Mouse (Mus musculus) kidney, postnatal 25 days (tissue): Measurements from ENCODE around the gene Ube2q2.

Experiments
- DNase-seq, 2 experiments: peaks; one replicate each; pipeline ENCODE4 v3.0.0; 2021; ENCODE audit warnings: mixed read lengths in 2 of 2

Ube2q2 gene

DNA sequence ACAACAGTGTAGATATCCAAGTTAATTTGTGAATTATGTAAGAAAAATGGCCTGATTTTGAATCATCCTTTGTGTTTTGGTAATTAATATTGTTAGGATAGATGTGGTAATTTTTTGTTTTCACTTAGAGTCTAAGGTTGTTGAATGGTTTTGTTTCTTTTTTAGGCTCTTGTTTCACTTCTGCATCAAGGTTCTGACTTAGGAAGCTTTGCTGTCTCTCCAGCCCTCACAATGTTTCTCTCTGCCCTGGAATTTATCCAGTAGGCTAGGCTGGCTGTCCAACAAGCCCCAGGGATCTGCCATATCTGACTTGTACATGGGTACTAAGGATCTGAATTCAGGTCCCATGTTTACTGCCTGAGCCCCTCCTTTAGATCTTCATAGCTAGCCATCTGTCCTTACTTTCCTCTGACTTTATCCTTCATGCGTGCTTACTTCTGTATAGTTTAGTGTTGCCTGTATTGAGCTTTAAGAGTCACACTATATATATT, 23.6 kb downstream of the Ube2q2 start:
- DNase-seq: no peak

DNA sequence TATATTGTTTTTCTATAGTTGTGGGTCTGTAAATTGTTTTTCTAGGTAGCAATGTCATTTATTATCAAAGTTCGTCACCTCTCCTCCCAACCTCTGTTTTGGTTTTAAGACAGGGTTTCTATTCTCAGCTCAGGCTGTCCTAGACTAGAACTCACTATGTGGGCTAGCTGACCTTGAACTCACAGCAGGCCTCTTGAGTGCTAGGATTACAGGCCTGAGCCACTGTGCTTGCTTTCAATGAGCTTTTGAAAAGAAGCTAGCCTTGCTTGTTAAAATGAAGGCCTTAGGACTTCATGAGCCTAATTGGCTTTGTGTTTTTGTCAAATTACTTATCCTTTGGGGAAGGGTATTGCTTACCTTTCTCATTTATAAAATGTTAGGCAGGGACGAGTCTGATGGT, 25.6 kb downstream of the Ube2q2 start:
- DNase-seq: no peak

DNA sequence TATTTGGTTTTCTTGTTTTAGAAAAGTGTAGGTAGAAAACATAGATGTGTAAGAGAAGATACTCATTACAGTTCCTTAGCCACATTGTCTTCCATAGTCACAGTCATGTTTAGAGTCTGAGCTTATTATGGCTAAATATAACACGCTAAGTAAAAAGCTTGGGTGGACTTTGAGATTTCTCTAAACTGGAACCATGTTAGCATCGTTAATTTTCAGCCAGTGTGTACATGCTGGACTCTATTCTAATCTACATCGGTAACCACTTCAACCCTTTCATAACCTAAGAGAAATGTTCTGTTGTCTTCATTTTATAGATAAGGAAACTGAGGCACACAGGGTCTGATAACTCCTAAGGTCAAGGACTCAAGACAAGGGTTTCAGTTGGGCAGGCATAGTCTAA, 47.2 kb downstream of the Ube2q2 start:
- no peak for DNase-seq

DNA sequence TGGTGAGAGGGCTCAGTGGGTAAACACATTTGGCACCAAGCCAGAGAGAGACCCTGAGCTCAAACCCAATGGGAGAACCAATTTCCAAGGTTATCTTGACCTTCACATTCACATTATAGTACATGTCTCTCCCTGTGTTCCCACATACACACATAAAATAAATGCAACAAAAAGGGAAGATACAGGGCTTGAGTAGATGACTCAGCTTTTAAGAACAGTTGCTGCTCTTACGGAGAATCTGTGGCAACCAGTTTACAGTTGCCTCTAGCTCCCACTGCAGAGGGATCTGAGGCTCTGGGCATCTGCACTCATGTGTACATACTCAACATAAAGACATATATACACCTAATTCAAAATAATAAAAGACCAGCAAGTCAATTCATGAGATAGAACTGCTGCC, 49.6 kb downstream of the Ube2q2 start:
- no peak for DNase-seq

DNA sequence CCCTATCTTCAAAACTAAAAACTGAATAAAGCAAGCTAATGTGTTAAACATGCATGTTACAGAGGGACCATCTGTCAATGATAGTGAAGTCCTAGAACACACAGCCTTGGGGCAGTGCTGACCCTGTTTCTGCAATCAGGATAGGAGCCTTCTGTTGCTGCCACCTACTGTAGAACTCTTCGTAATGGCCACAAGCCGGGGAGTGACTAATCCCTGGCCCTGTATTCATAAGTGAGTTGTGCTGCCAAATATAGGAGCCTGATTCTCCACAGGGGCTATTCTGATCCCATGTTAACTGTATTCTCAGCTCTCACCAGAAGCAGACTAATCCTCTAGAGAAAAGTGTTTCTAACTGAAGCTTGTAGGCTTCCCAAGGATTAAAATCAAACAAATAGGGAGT, 50.7 kb downstream of the Ube2q2 start:
- DNase-seq: no peak

GRCm38 (mm10) chr9:55208458-55208789, 59.8 kb downstream of the Ube2q2 start:
- DNase-seq: no peak

DNA sequence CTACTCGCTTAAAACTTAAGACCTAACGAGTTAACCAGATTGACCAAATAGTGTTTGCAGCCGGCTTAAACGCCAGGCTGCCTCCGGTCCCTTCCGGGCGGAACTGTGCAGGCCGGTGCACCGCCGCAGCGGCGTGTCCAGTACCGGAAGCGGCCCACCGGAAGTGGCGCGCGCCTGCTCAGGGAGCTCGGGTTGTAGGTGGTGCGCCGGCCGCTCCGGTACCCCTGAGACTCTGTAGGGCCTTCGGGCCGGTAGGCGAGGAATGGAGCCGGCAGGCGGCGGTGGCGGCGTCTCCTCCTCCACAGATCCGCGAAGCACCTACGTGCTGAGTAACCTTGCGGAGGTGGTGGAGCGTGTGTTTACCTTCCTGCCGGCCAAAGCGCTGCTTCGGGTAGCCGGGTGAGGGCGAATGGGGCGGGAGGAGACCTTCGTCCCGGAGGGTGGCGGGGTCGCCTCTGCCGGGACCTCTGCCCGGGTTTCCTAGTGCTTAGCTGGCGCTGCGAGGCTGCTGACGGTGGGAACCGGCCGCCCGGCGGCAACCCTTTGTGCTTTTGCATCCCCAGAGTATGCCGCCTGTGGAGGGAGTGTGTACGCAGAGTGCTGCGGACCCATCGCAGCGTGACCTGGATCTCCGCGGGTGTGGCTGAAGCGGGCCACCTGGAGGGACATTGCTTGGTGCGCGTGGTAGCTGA, 60.3 kb downstream of the Ube2q2 start, which contains the start of gene Fbxo22:
TSS of gene Fbxo22 (plus strand) at position 136 of the 692 bp plus-strand sequence.
- DNase-seq: peak; percentile 88 to 94

- peak in 1 of 2 experiments; percentile 46 for DNase-seq
These were observed 63.0 kb downstream of the Ube2q2 start for GRCm38 (mm10) chr9:55211611-55212010.

- DNase-seq: no peak
These were observed 64.7 kb downstream of the Ube2q2 start for GRCm38 (mm10) chr9:55213396-55213795.

DNA sequence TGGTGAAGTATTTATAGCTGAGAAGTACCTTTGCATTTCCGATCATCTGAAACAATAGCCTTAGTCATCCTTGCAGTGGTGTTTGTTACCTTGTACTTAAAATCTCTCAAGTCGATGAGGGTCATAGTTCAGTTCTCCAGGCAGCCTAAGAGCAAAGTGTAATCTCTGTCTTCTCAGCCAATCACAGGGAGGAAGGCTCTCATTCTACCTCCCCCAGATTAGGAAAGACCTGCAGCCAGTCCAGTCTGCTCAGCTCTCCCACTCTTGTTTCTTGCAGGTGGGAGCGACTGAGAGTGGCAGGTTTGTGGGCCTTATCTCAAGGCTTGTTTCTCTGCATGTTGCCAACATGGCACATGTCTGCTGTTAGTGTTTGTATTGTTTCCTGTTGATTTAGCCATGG, 66.4 kb downstream of the Ube2q2 start:
- no peak for DNase-seq

- no peak for DNase-seq
These were observed 67.0 kb downstream of the Ube2q2 start for GRCm38 (mm10) chr9:55215648-55216047.

- DNase-seq: no peak
These were observed 67.4 kb downstream of the Ube2q2 start for GRCm38 (mm10) chr9:55216078-55216477.

GRCm38 (mm10) chr9:55217381-55217780, 68.7 kb downstream of the Ube2q2 start:
- DNase-seq: no peak

DNA sequence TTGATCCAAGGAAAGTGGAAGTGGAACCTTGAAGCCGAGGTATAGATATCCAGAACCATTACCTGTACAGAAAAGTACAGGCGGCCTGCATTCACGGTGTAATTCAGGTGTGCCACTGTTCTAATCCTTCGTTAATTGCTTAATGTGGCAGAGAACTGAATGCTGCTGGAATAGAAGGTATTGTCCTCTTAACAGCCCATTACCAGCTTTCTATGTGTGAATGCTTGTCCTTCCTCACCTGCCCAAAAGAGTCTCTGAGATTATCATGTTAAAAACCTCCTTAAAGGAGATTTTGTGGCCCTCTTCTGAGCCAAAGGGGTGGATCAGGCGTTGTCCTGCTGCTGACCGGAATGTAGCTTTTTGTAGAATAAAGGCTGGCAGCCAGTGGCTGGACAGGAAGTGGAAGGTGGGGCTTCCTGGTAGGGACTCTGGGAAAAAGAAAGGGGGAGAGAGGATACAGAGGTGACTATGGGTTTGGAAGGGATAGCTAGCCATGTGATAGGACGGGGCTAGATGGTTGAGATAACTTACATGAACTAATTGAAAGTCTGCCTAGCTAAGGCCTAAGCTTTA, 76.6 kb downstream of the Ube2q2 start:
- peak in 1 of 2 experiments; percentile 54 for DNase-seq

GRCm38 (mm10) chr9:55226251-55226650, 77.6 kb downstream of the Ube2q2 start:
- DNase-seq: no peak

GRCm38 (mm10) chr9:55228149-55228548, 79.5 kb downstream of the Ube2q2 start:
- DNase-seq: no peak

DNA sequence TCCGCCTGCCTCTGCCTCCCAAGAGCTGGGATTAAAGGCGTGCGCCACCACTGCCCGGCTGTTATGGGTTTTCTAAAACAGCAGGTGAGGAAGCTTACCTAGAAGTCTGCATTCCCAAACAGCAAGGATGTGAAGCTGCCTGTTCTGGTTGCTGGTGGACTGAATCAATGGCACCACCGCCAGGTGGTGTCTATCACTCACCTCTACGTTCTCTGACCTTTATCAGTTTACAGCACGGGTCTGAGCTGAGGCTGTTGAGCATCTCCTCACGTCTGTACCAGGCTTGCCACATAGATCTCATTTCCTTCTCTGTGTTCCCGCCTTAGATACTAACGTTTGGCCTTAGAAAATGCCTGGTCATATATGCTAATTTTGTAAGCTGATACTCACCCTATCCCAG, 80.4 kb downstream of the Ube2q2 start:
- DNase-seq: no peak

GRCm38 (mm10) chr9:55231544-55231943, 82.9 kb downstream of the Ube2q2 start:
- peak; percentile 54 to 72 for DNase-seq

DNA sequence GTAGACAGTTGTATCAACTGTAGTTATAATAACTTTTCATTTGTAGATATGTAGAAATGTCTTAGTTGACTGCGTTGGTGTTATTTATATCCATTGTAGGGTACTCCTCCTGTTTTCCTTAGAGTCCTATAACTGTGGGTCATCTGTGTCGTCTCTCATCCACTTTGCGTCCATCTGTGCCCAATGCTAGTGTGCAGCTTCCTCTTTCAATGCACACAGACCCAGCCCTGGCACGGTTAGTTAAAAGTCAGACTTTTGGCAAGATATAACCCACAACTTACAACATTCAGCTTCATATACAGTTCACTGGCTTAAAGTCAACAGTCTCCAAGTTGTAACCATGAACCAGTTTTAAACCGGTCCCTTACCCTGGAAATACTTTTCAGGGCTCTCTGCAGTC, 83.5 kb downstream of the Ube2q2 start:
- DNase-seq: no peak

- no peak for DNase-seq
These were observed 83.9 kb downstream of the Ube2q2 start for GRCm38 (mm10) chr9:55232586-55232985.

GRCm38 (mm10) chr9:55233076-55233475, 84.4 kb downstream of the Ube2q2 start:
- peak; percentile 71 to 88 for DNase-seq

DNA sequence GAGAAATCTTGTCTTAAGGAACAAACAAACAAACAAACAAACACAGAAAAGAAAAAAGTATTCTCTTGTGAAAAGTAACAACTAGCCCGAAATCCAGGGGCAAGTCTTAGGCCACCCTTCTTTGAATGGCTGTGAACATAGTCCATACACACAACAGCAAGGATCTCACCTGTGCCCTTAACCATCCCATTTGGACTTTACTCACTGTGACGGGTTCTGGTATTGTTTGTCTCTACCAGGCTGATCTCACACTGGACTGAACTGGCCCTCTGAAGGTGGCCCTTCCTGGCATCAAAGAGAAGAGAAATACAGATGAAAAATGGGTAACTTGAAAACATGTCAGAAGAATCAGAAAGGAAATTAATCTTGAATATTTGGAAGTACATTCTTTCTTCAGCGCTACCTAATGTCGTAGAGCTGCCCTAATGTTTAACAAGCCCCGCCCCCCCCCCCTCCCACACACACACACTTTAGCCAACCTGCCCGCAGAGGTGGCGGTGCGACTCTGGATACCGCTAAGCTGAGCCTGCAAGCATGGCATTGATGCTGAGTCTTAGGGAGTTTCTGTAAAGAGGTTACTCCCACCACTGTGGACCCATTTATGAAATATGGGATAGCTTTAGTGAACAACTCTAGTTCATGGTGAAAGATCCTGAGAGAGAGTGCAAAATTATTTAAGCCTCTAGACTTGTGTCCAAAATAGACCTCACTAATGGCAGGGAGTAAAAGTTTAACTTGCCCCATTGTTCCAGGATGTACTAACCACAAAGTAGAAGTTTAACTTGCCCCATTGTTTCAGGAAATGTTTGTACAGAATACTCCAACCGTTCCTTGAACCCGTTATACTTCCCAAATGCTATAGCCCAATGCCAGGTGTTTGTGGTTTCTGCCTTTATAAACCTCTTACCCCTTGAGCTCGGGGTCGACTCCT, 87.8 kb downstream of the Ube2q2 start:
- DNase-seq: no peak

- DNase-seq: no peak
These were observed 92.2 kb downstream of the Ube2q2 start for GRCm38 (mm10) chr9:55240852-55241251.
